Mouse (Mus musculus) kidney, adult 9 months (tissue): ENCODE results near the gene Golga2.

Source experiments
- DNase-seq: peaks from one replicate; pipeline ENCODE4 v3.0.0; 2022

The Golga2 gene

GRCm38 (mm10) chr2:32287334-32287840 is at the start of gene Golga2:
Gene Golga2 (plus strand): TSS chr2:32287384.
- DNase-seq, result no peak

DNA sequence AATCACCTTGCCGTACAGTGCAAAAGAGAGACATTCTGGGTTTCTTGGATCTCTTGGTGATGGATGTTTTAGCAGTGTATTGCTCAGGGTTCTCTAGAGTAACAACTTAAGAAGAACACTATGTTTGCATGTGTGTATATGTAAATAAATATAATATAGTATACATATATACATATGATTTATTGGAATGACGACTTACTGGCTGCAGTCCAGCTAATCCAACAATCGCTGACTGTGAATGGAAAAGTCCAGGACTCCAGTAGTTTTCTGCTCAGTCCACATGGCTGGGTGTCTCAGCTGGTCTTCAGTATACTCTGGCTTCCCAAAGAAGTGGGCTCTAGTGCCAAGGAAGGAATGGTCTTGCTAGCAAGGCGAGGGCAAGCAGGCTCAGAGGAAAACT is 49.6 kb upstream of the Golga2 start:
- no peak for DNase-seq

- DNase-seq, result no peak
Observed at GRCm38 (mm10) chr2:32238708-32239435, 48.3 kb upstream of the Golga2 start.

DNA sequence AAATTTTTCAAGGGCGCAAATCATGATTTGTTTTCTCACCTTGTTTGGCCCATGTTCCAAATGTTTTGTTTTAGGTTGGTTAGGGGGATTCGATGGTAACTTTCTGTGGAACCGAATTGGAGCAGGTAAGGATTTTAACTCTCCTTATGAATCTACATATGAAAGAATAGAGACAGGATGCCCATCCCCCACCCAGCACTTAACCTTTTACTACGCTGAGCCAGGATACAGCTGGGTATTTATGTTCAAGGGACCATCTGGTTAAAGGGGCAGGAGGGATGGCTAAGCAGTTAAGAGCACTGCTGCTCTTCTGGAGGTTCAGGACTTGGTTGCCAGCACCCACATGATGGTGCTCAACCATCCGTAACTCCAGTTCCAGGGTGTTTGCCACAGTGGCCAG is 46.6 kb upstream of the Golga2 start:
- DNase-seq, result no peak

- peak; percentile 65 for DNase-seq
Observed at GRCm38 (mm10) chr2:32242986-32243385, 44.2 kb upstream of the Golga2 start.

GRCm38 (mm10) chr2:32246741-32247140 is 40.4 kb upstream of the Golga2 start:
- DNase-seq, result no peak

DNA sequence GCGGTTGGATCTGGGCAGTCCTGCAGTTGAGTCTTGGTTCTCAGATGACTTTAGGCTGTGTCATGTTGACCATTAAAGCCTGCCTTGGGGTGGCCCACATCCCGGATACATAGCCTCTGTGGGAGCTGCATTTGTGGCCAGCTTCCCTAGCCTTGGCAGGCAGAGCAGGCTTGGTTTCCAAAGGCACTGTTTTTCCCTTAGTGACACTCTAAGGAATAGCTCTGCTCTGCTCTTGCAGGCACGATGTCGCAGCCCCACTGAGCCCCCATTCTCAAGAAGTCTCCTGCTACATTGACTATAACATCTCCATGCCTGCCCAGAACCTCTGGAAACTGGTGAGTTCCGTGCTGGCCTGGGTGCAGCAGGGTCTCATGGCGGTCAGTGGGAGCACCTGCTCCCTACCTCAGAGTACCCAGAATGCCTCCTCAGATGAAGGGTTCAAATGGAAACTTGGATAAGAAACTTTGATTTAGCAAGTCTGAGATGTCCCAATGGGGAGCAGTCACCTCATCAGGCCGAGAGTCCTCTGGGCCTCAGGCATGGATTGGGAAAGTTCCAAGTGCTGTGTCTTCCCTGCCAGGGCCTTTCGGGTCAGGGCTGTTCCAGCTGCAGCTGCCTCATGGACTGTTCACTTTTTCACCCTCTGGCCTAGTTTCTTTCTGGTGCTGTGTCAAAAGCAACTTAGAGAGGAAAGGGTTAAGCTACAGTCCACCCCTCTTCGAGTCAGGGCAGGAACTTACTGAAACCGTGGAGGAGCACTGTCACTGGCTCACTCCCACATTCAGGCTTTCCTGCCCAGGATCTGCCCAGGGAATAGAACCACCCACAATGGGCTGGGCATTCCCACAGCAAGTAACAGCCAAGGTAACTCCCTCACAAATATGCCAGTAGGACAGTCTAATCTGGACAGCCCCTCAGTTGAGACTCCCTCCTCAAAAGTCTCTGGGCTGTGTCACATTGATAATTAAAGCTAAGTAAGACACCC is 38.5 kb upstream of the Golga2 start:
- DNase-seq, result peak; percentile 68

- peak; percentile 42 for DNase-seq
Observed at GRCm38 (mm10) chr2:32251791-32252527, 35.2 kb upstream of the Golga2 start.

DNA sequence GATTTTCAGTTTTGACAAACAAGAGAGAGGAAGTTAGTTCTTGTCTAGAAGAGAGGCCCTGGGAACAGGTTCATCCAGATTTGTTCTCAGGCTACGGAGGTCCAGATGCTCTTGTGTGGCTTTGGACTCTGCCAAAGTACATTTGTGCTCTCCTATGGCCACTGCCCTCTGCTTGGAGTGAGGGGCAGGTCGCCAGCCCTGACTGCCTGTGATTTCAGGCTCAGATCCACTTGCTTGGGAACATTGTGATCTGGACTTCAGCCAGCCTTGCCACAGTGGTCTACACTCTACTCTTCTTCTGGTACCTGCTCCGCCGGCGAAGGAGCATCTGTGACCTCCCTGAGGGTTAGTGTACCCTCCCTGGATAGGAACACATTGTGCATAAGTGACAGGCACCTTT is 34.5 kb upstream of the Golga2 start:
- no peak for DNase-seq

GRCm38 (mm10) chr2:32253352-32253751 is 33.8 kb upstream of the Golga2 start:
- no peak for DNase-seq

GRCm38 (mm10) chr2:32254563-32254962 is 32.6 kb upstream of the Golga2 start:
- DNase-seq, result no peak

GRCm38 (mm10) chr2:32256273-32256672 is 30.9 kb upstream of the Golga2 start:
- DNase-seq, result no peak

DNA sequence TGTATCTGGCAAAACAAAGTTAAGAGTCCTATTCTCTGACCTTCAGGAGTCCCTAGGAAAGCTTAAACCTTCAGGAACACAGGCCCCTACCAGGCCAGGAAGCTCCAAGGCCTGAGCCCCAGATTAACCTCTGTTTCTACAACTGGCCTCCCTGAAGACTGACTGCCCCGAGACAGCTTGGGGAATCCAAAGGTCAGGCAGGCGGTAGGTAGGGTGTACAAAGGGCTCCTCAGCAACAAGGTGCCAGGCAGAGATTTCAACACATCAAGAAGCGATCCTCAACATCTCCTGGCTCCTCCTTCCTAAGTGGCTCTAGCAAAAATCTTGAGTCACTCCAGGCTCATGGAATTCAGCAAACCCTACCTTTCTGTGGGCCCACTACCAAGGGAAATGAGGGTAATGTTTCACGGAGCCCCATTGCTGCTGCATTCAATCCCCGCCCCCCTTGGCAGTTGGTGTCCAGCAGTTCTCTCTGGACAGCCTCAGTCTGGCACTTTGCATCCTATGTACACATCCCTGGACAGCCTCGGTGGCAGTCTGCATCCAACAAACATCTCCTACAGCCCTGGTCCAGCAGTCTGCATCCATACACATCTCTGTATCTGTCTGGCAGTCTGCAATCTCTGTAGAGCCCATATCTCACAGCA is 28.2 kb upstream of the Golga2 start:
- peak; percentile 86 for DNase-seq

GRCm38 (mm10) chr2:32259657-32260417 is 27.3 kb upstream of the Golga2 start, which contains the start of gene Uck1:
Gene Uck1 (minus strand): TSS chr2:32260159.
- peak; percentile 94 for DNase-seq

GRCm38 (mm10) chr2:32260635-32261034 is 26.5 kb upstream of the Golga2 start:
- peak; percentile 60 for DNase-seq

GRCm38 (mm10) chr2:32275823-32276222 is 11.4 kb upstream of the Golga2 start:
- DNase-seq, result no peak

DNA sequence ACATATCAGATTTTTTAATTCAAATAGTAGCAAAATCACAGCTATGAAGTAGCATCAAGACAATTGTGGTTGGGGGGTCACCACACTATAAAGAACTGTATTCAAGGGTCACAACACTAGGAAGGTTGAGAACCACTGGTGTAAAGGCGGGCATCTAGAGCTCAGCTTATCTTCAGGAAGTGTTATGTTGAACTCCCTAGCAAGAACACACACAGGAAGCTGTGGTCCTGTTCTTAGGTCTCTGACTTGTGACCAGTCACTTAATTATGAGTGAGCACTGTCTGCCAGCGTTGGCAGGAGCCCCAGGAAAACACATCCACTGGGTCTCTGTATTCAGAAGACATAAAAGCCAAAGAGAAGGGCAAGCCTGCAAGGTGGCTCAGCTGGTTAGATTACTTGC is 4.9 kb upstream of the Golga2 start:
- no peak for DNase-seq

DNA sequence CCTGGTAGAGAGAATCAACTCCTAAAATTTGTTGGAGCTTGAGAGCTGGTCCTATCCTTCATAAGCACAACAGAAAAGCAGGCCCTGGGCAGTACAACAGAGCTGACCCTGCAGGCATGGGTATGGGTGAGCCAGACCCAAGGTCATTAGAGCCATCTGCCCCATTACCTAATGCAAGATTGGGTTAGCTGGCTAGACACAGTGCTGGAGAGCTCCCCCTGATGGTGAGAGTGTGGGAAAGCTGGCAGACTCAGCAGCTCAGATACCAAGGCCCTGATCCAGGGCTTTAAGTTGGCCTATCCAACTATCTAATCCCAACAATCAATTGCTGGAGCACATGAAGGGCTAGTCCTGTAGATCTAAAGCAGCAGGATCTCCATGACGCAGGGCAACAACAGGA is 4.5 kb upstream of the Golga2 start:
- peak; percentile 84 for DNase-seq

- DNase-seq, result no peak
Observed at GRCm38 (mm10) chr2:32283986-32284385, 3.2 kb upstream of the Golga2 start.

GRCm38 (mm10) chr2:32287923-32288367 is 761 bp downstream of the Golga2 start, which contains the start of gene Swi5:
Gene Swi5 (minus strand): TSS chr2:32288075.
- DNase-seq, result peak; percentile 99

DNA sequence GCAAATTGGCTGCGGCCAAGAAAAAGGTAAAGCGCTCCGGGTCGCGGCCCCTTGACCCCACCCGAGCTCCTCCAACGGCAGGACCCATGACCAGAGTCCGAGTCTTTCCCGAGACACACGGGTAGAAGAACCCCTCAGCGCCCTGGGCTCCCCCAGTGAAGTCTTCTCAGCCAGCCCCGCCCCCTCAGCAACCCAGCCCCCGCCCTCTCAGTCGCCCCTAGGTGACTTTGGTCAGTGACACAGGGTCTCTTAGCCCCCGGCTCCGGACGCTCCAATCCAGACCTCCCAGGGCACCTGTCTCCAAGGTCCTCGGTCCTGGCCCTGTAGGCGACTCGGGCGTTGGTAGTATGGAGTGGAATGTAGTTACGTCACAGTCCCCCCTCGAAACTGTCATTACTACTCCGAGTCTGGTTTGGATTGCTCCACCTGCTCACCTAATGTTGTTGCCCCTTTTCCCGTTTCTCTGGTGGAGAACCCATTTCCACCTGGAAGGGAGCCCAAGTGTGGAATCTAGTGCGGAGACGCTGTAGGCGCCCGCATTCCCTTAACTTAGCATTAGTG is 1.3 kb downstream of the Golga2 start:
- peak; percentile 57 for DNase-seq
